Mouse (Mus musculus): ENCODE data around the gene Fam160a2. TPM values are rescaled to one million over a fixed set of nuclear protein-coding genes. Genes with fewer than 3 reads are reported as not detected.

Fam160a2 gene
- polyA plus RNA-seq, 1 experiment from 2014 or later, result 39.0 TPM

Other genes starting within 250 kb of the Fam160a2 start
- gene Olfr684, start 236.4 kb downstream of the Fam160a2 start, polyA plus RNA-seq (2014; fragmentation: Nextera tagmentation; extraction: Ambion mirVana), result not detected in 2 replicates
- gene Olfr685, start 214.0 kb downstream of the Fam160a2 start, polyA plus RNA-seq (2014; fragmentation: Nextera tagmentation; extraction: Ambion mirVana), result not detected in 2 replicates
- not detected in 2 replicates for gene Olfr686, start 192.6 kb downstream of the Fam160a2 start, polyA plus RNA-seq (2014; fragmentation: Nextera tagmentation; extraction: Ambion mirVana)
- gene Olfr688, start 112.0 kb downstream of the Fam160a2 start, polyA plus RNA-seq (2014; fragmentation: Nextera tagmentation; extraction: Ambion mirVana), result not detected in 2 replicates
- not detected in 2 replicates for gene Olfr689, start 88.9 kb downstream of the Fam160a2 start, polyA plus RNA-seq (2014; fragmentation: Nextera tagmentation; extraction: Ambion mirVana)
- not detected in 2 replicates for gene Olfr690, start 66.0 kb downstream of the Fam160a2 start, polyA plus RNA-seq (2014; fragmentation: Nextera tagmentation; extraction: Ambion mirVana)
- 0.14 and 0.33 TPM in 2 replicates for gene Olfr691, start 57.8 kb downstream of the Fam160a2 start, polyA plus RNA-seq (2014; fragmentation: Nextera tagmentation; extraction: Ambion mirVana)
- not detected in 2 replicates for gene Olfr692, start 31.8 kb downstream of the Fam160a2 start, polyA plus RNA-seq (2014; fragmentation: Nextera tagmentation; extraction: Ambion mirVana)
- gene Gm5901, start 25.0 kb downstream of the Fam160a2 start, polyA plus RNA-seq (2014; fragmentation: Nextera tagmentation; extraction: Ambion mirVana), result not detected in 2 replicates
- gene Cnga4, start 4.5 kb upstream of the Fam160a2 start, polyA plus RNA-seq (2014; fragmentation: Nextera tagmentation; extraction: Ambion mirVana), result not detected in 2 replicates
- gene Cckbr, start 25.7 kb upstream of the Fam160a2 start, polyA plus RNA-seq (2014; fragmentation: Nextera tagmentation; extraction: Ambion mirVana), result 3.8 and 4.0 TPM in 2 replicates
- gene Cavin3, start 82.2 kb upstream of the Fam160a2 start, polyA plus RNA-seq (2014; fragmentation: Nextera tagmentation; extraction: Ambion mirVana), result 32.6 and 36.0 TPM in 2 replicates
- gene Smpd1, start 154.3 kb upstream of the Fam160a2 start, polyA plus RNA-seq (2014; fragmentation: Nextera tagmentation; extraction: Ambion mirVana), result 95.9 and 106 TPM in 2 replicates
- 224 and 243 TPM in 2 replicates for gene Apbb1, start 181.6 kb upstream of the Fam160a2 start, polyA plus RNA-seq (2014; fragmentation: Nextera tagmentation; extraction: Ambion mirVana)
- 0.13 TPM in 1 of 2 replicates, not detected in the other for gene Hpx, start 200.1 kb upstream of the Fam160a2 start, polyA plus RNA-seq (2014; fragmentation: Nextera tagmentation; extraction: Ambion mirVana)
- gene Trim3, start 233.5 kb upstream of the Fam160a2 start, polyA plus RNA-seq (2014; fragmentation: Nextera tagmentation; extraction: Ambion mirVana), result 85.5 and 90.7 TPM in 2 replicates
- gene Timm10b, start 240.0 kb upstream of the Fam160a2 start, polyA plus RNA-seq (2014; fragmentation: Nextera tagmentation; extraction: Ambion mirVana), result 147 and 154 TPM in 2 replicates
- 92.4 and 95.5 TPM in 2 replicates for gene Arfip2, start 240.4 kb upstream of the Fam160a2 start, polyA plus RNA-seq (2014; fragmentation: Nextera tagmentation; extraction: Ambion mirVana)
- 20.5 and 21.7 TPM in 2 replicates for gene Gm45799, start 240.5 kb upstream of the Fam160a2 start, polyA plus RNA-seq (2014; fragmentation: Nextera tagmentation; extraction: Ambion mirVana)